Comparison of ENCODE assay signal across 16 mouse cellular contexts in genomic region chr10:118829641-118830040, GRCm38 (mm10).
"Had no signal": no experiment of that assay in that cellular context is flagged by ENCODE, and none has a peak within 500 bp of the region (broad histone marks: within the 10 kb centered on the region; RNA-seq: fewer than 3 reads in every experiment).

No protein-coding gene starts in this region.

- ATAC-seq: hindbrain, postnatal 0 days; intestine, embryonic 15.5 days; intestine, postnatal 0 days; liver, embryonic 12.5 days had no signal

- DNase-seq: gastrocnemius, postnatal 14 days; gastrocnemius, postnatal 36 days; heart, adult 2 months; heart, postnatal 14 days; heart, postnatal 36 days; kidney, adult 18-20 months; kidney, adult 8-10 months; kidney, postnatal 14 days; kidney, postnatal 36 days; layer of hippocampus, adult 9-11 months; layer of hippocampus, postnatal 36 days; left cerebral cortex, postnatal 4 days had no signal
